Mouse (Mus musculus) embryonic facial prominence, embryonic 15.5 days (tissue): ENCODE measurements at regions not wholly inside any gene's neighbourhood (a gene's known extent, or its start where the extent isn't known, plus 50 kb on each side); places are given as distances from the start of the nearest gene placed in this dataset.

Experiments used
- ATAC-seq: fragments of 200-750 bp; cut with Nextera tagmentation; 2 replicates; pipeline ENCODE4 v1.8.0; 2017; ENCODE audit warnings: low read depth, moderate TSS enrichment; ENCODE audit not compliant: insufficient number of reproducible peaks, low FRiP score, low TSS enrichment
- H3K27ac ChIP-seq: fragments of 300-500 bp; sonication (generic); replicated peaks from 2 replicates; pipeline ENCODE4 v1.5.1; 2015; ENCODE audit warnings: mild to moderate bottlenecking, inconsistent platforms
- H3K27me3 ChIP-seq: fragments of 300-500 bp; sonication (generic); 2 replicates; pipeline ENCODE4 v1.6.1; 2015; ENCODE audit warnings: inconsistent platforms
- H3K36me3 ChIP-seq: fragments of 300-500 bp; sonication (generic); 2 replicates; pipeline ENCODE4 v1.6.1; 2015; ENCODE audit warnings: mild to moderate bottlenecking, inconsistent platforms
- H3K4me1 ChIP-seq: fragments of 300-500 bp; sonication (generic); 2 replicates; pipeline ENCODE4 v1.6.1; 2015; ENCODE audit warnings: inconsistent platforms
- H3K4me2 ChIP-seq: fragments of 300-500 bp; sonication (generic); replicated peaks from 2 replicates; pipeline ENCODE4 v1.6.1; 2015; ENCODE audit warnings: mild to moderate bottlenecking, inconsistent platforms
- H3K4me3 ChIP-seq: fragments of 300-500 bp; sonication (generic); replicated peaks from 2 replicates; pipeline ENCODE4 v1.5.1; 2015; ENCODE audit warnings: mild to moderate bottlenecking, inconsistent platforms
- H3K9ac ChIP-seq: fragments of 300-500 bp; sonication (generic); 2 replicates; pipeline ENCODE4 v1.6.1; 2015; ENCODE audit warnings: inconsistent platforms
- H3K9me3 ChIP-seq: fragments of 300-500 bp; sonication (generic); replicated peaks from 2 replicates; pipeline ENCODE4 v1.6.1; 2016; ENCODE audit warnings: inconsistent platforms
- whole genome bisulfite sequencing: fragments of 180-500 bp; shearing (Covaris S2); methylation state at CpG from one replicate; pipeline ENCODE4 v1.1.7; 2015; 5-methylcytosine and 5-hydroxymethylcytosine counted together

- Histone ChIP-seq H3K4me3 (no peak overlapping the region), H3K9ac (no peak overlapping the region), H3K9me3 (no peaks in the 10 kb centered on the region), H3K27ac (no peak overlapping the region), H3K4me2 (no peak overlapping the region), H3K27me3 (no peaks in the 10 kb centered on the region), H3K36me3 (no peaks in the 10 kb centered on the region), H3K4me1 (peaks cover 7% of the 10 kb centered on the region; the same call in 1 of the 2 replicates)
- 34% methylated on average over 3 of the region's 3 CpGs for WGBS
- no peak for ATAC-seq
Measured at GRCm38 (mm10) chr1:137636947-137637346, 538.6 kb downstream of the Ptprc start.

- no peaks in the 10 kb centered on the region for H3K27me3 ChIP-seq
- no peak overlapping the region for H3K27ac ChIP-seq
- H3K9me3 ChIP-seq: no peaks in the 10 kb centered on the region
- no peak for ATAC-seq
- H3K9ac ChIP-seq: no peak overlapping the region
- no peaks in the 10 kb centered on the region for H3K36me3 ChIP-seq
- H3K4me1 ChIP-seq: peaks cover 7% of the 10 kb centered on the region; the same call in 1 of the 2 replicates
- 41% methylated on average over 3 of the region's 3 CpGs for WGBS
- H3K4me2 ChIP-seq: no peak overlapping the region
- H3K4me3 ChIP-seq: no peak overlapping the region
Measured at GRCm38 (mm10) chr1:137636321-137636944, 539.1 kb downstream of the Ptprc start.

GRCm38 (mm10) chr1:137635781-137636180, 539.7 kb downstream of the Ptprc start:
- H3K4me3 ChIP-seq: no peak overlapping the region
- H3K9ac ChIP-seq: no peak overlapping the region
- H3K9me3 ChIP-seq: no peaks in the 10 kb centered on the region
- no peaks in the 10 kb centered on the region for H3K36me3 ChIP-seq
- whole genome bisulfite sequencing: 24% methylated on average over 7 of the region's 7 CpGs
- H3K4me2 ChIP-seq: no peak overlapping the region
- H3K27ac ChIP-seq: 0 out of 2 replicates have a peak overlapping the region, but pooled peaks have one; percentile 28
- peaks cover 7% of the 10 kb centered on the region; the same call in 1 of the 2 replicates for H3K4me1 ChIP-seq
- no peaks in the 10 kb centered on the region for H3K27me3 ChIP-seq
- ATAC-seq: no peak

- Histone ChIP-seq H3K9me3 (no peaks in the 10 kb centered on the region), H3K27me3 (no peaks in the 10 kb centered on the region), H3K9ac (no peak overlapping the region), H3K36me3 (no peaks in the 10 kb centered on the region), H3K4me2 (no peak overlapping the region), H3K27ac (no peak overlapping the region), H3K4me1 (peaks cover 7% of the 10 kb centered on the region; the same call in 1 of the 2 replicates), H3K4me3 (no peak overlapping the region)
- ATAC-seq: no peak
Measured at GRCm38 (mm10) chr1:137631546-137631945, 544.0 kb downstream of the Ptprc start.

DNA sequence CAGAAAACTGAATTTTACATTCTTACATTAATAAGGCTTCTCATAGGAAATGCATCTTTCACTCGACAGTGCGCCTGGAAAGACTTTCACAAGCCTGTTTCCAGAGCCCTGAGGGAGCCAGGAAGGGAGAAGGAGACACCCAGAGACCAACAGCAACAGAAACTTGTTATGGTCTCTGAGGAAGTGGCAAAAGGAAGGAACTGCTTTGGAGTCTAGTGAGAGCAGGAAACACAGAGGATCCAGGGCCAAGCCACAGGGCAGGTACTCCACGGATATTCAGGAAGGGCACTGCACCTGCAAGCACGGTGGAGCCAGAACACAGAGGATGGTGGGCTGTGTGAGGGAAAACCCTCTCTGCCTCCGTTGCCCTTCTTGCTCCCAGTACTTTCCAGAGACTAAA, 554.8 kb downstream of the Ptprc start:
- Histone ChIP-seq H3K4me2 (no peak overlapping the region), H3K4me3 (no peak overlapping the region), H3K36me3 (no peaks in the 10 kb centered on the region), H3K27me3 (no peaks in the 10 kb centered on the region), H3K4me1 (no peaks in the 10 kb centered on the region), H3K9ac (no peak overlapping the region), H3K9me3 (no peaks in the 10 kb centered on the region), H3K27ac (no peak overlapping the region)
- ATAC-seq: no peak
- 76% methylated on average over 5 of the region's 5 CpGs for WGBS

GRCm38 (mm10) chr1:137618231-137618630, 557.3 kb downstream of the Ptprc start:
- 89% methylated on average over 2 of the region's 2 CpGs for WGBS
- Histone ChIP-seq H3K27ac (no peak overlapping the region), H3K9ac (no peak overlapping the region), H3K4me3 (no peak overlapping the region), H3K27me3 (no peaks in the 10 kb centered on the region), H3K36me3 (no peaks in the 10 kb centered on the region), H3K9me3 (no peaks in the 10 kb centered on the region), H3K4me2 (no peak overlapping the region), H3K4me1 (no peaks in the 10 kb centered on the region)
- no peak for ATAC-seq

GRCm38 (mm10) chr1:137617513-137617912, 558.0 kb downstream of the Ptprc start:
- no peak overlapping the region for H3K4me3 ChIP-seq
- no peak for ATAC-seq
- no peak overlapping the region for H3K9ac ChIP-seq
- H3K27ac ChIP-seq: no peak overlapping the region
- H3K4me1 ChIP-seq: no peaks in the 10 kb centered on the region
- H3K36me3 ChIP-seq: no peaks in the 10 kb centered on the region
- 50% methylated on average over 5 of the region's 5 CpGs for WGBS
- no peaks in the 10 kb centered on the region for H3K9me3 ChIP-seq
- no peaks in the 10 kb centered on the region for H3K27me3 ChIP-seq
- no peak overlapping the region for H3K4me2 ChIP-seq

GRCm38 (mm10) chr1:137606716-137607115, 568.8 kb downstream of the Ptprc start:
- Histone ChIP-seq H3K4me1 (no peaks in the 10 kb centered on the region), H3K9me3 (no peaks in the 10 kb centered on the region), H3K36me3 (no peaks in the 10 kb centered on the region), H3K9ac (no peak overlapping the region), H3K27me3 (no peaks in the 10 kb centered on the region), H3K27ac (no peak overlapping the region), H3K4me2 (no peak overlapping the region), H3K4me3 (no peak overlapping the region)
- ATAC-seq: no peak
- 84% methylated on average over 1 of the region's 1 CpGs for WGBS

- Histone ChIP-seq H3K4me2 (no peak overlapping the region; the same call in 1 of the 2 replicates), H3K27me3 (no peaks in the 10 kb centered on the region), H3K4me1 (no peaks in the 10 kb centered on the region), H3K9me3 (no peaks in the 10 kb centered on the region), H3K4me3 (no peak overlapping the region), H3K27ac (no peak overlapping the region), H3K9ac (no peak overlapping the region), H3K36me3 (no peaks in the 10 kb centered on the region)
- no peak for ATAC-seq
- 40% methylated on average over 11 of the region's 11 CpGs for WGBS
Measured at GRCm38 (mm10) chr1:137605890-137606663, 569.4 kb downstream of the Ptprc start.

- Histone ChIP-seq H3K9ac (no peak overlapping the region), H3K27ac (no peak overlapping the region), H3K4me2 (no peak overlapping the region), H3K36me3 (no peaks in the 10 kb centered on the region), H3K27me3 (no peaks in the 10 kb centered on the region), H3K4me3 (no peak overlapping the region), H3K4me1 (no peaks in the 10 kb centered on the region), H3K9me3 (no peaks in the 10 kb centered on the region)
- ATAC-seq: no peak
- 88% methylated on average over 7 of the region's 7 CpGs for WGBS
Measured at GRCm38 (mm10) chr1:137593732-137594131, 581.8 kb downstream of the Ptprc start.

GRCm38 (mm10) chr1:137591891-137592290, 583.6 kb downstream of the Ptprc start:
- H3K4me2 ChIP-seq: no peak overlapping the region
- no peaks in the 10 kb centered on the region for H3K9me3 ChIP-seq
- H3K36me3 ChIP-seq: no peaks in the 10 kb centered on the region
- no peak overlapping the region for H3K27ac ChIP-seq
- no peak overlapping the region for H3K4me3 ChIP-seq
- 66% methylated on average over 2 of the region's 2 CpGs for WGBS
- H3K4me1 ChIP-seq: no peaks in the 10 kb centered on the region
- H3K27me3 ChIP-seq: no peaks in the 10 kb centered on the region
- ATAC-seq: no peak
- H3K9ac ChIP-seq: no peak overlapping the region

GRCm38 (mm10) chr1:137591295-137591694, 584.2 kb downstream of the Ptprc start:
- Histone ChIP-seq H3K4me3 (no peak overlapping the region), H3K4me1 (no peaks in the 10 kb centered on the region), H3K9ac (no peak overlapping the region), H3K27ac (no peak overlapping the region), H3K9me3 (no peaks in the 10 kb centered on the region), H3K36me3 (no peaks in the 10 kb centered on the region), H3K27me3 (no peaks in the 10 kb centered on the region), H3K4me2 (no peak overlapping the region)
- no peak for ATAC-seq
- WGBS: 35% methylated on average over 3 of the region's 3 CpGs
